Mouse (Mus musculus): ENCODE results near the gene Arid5a. TPM values are rescaled to one million over a fixed set of nuclear protein-coding genes. Genes with fewer than 3 reads are reported as not detected.

Arid5a gene
- polyA plus RNA-seq, 1 experiment from 2014 or later = 6.7 TPM

- H3K27ac ChIP-seq (replicated peaks) = no peak overlapping the region
- no peaks in the 10 kb centered on the region for H3K9me3 ChIP-seq
- H3K4me3 ChIP-seq = no peak overlapping the region
- H3K4me1 ChIP-seq (replicated peaks) = no peaks in the 10 kb centered on the region
- no peak overlapping the region for H3K9ac ChIP-seq
- H3K27me3 ChIP-seq = no peaks in the 10 kb centered on the region
- peaks cover 89% of the 10 kb centered on the region for H3K36me3 ChIP-seq
- ATAC-seq (ENCODE audit: low FRiP score, low read depth) = no peak
- 93% methylated on average over 4 of the region's 4 CpGs for WGBS
- no peak overlapping the region for H3K4me2 ChIP-seq
These were observed 44.8 kb downstream of the Arid5a start for GRCm38 (mm10) chr1:36352351-36352750.

DNA sequence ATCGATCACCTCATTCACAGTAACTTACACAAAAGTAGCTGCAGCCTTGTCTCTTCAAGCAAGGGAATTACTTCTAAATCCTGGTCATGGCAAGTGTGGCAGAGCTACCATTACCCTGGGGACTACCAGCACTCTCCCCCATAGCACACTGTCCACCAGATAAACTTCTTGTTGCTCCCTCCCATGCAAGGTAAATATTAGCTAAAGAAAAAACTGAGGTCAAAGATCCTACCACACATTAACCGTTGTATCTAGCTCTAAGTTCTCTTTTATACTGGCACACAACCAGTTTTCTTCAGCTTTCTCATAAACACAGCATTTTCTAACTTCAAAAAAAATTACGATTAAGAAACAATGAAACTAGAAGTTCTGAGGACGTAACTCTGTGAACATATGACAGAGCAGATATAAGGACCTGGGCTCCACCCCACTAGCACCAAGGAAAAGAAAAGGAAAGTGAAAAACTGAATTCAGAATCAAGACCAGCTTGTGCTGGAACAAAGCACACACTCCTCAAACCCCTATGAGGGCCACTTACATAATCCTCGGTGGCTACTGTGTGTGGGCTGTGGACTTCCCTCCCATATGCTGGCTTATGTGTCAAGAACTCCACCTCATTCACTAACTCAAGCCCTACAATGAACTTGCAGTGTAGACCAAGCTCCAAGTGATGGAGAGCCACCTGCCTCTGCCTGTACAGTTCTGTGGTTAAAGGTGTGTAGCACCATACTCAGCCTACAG, 49.6 kb downstream of the Arid5a start:
- no peak overlapping the region for H3K9ac ChIP-seq
- H3K27ac ChIP-seq (replicated peaks) = no peak overlapping the region
- no peak overlapping the region for H3K4me3 ChIP-seq
- ATAC-seq (ENCODE audit: low FRiP score, low read depth) = no peak
- no peaks in the 10 kb centered on the region for H3K9me3 ChIP-seq
- no peaks in the 10 kb centered on the region for H3K27me3 ChIP-seq
- peaks cover 56% of the 10 kb centered on the region for H3K36me3 ChIP-seq
- WGBS = 97% methylated on average over 5 of the region's 5 CpGs
- no peak overlapping the region for H3K4me2 ChIP-seq
- H3K4me1 ChIP-seq (replicated peaks) = no peaks in the 10 kb centered on the region

DNA sequence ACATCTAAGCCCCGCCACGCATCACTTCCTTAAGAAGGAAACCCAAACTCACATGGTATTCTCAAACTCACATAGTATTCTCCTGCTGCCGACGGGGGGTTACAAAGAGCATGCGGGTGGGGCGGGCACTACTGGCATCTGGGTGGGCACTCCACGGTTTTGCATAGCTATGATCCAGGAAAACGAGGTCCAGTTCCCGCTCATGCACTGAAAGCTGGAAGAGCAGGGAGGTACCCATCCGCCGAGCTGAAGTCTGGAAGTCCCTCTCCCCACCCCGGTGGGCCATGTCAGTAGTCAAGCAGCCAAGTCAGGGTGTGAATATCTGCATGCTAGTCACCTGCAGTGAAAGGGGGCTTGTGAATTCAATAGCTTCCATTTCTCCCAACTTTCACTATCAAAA, 60.2 kb downstream of the Arid5a start:
- peaks cover 14% of the 10 kb centered on the region for H3K36me3 ChIP-seq
- H3K27me3 ChIP-seq = no peaks in the 10 kb centered on the region
- H3K4me1 ChIP-seq (replicated peaks) = peaks cover 18% of the 10 kb centered on the region
- peak overlapping the region; percentile 70 for H3K4me2 ChIP-seq
- no peak; the same call in 1 of the 2 replicates for ATAC-seq (ENCODE audit: low FRiP score, low read depth)
- H3K9me3 ChIP-seq = no peaks in the 10 kb centered on the region
- H3K9ac ChIP-seq = peak overlapping the region; percentile 89; the same call in 1 of the 2 replicates
- H3K4me3 ChIP-seq = peak overlapping the region; percentile 95
- H3K27ac ChIP-seq (replicated peaks) = no peak overlapping the region
- 57% methylated on average over 12 of the region's 12 CpGs for WGBS

DNA sequence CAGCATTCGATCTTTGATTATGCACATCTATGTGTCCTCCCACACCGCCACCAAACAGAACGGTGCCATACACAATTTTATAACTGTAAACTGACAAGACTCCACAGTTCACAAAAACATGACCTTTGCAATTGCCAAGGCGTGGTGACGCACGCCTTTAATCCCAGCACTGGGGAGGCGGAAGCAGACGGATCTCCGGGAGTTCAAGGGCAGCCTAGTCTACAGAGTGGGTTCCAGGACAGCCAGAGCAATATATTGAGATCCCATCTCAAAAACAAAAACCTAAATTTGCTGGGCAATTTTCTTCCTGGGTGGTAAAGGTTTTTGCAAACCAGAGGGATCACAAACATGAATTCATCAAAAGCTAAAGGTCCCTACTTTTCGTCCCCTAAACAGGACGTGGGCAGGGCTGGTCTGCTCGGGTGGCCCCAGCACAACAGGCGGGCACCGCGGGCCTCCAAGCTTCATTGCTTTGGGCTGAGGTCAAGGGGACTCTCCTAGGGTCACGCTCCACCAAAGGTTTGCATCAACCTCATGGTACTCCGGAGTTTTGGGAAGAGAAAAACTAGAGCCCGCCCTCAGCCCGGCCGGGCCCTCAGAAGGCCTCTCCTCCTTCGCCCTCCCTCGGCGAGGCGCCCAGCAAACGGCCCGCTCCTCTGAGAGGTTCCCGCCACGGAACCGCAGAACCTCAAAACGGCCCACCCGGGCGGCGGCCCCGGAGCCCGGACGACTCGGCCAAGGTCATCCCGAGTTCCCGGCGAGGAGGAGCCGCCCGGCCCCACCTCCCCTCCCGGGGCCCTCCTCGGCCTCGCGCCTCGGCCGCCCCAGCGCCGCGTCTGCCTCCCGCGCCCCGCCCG, 60.8 kb downstream of the Arid5a start:
- Histone ChIP-seq H3K4me3 (peak overlapping the region; percentile 95), H3K36me3 (peaks cover 14% of the 10 kb centered on the region), H3K27ac (replicated peaks) (peak overlapping the region; percentile 77), H3K9ac (peak overlapping the region; percentile 89), H3K4me1 (replicated peaks) (peaks cover 18% of the 10 kb centered on the region), H3K27me3 (no peaks in the 10 kb centered on the region), H3K9me3 (no peaks in the 10 kb centered on the region), H3K4me2 (peak overlapping the region; percentile 70)
- peak; percentile 82 for ATAC-seq (ENCODE audit: low FRiP score, low read depth)
- WGBS = 5% methylated on average over 42 of the region's 55 CpGs

DNA sequence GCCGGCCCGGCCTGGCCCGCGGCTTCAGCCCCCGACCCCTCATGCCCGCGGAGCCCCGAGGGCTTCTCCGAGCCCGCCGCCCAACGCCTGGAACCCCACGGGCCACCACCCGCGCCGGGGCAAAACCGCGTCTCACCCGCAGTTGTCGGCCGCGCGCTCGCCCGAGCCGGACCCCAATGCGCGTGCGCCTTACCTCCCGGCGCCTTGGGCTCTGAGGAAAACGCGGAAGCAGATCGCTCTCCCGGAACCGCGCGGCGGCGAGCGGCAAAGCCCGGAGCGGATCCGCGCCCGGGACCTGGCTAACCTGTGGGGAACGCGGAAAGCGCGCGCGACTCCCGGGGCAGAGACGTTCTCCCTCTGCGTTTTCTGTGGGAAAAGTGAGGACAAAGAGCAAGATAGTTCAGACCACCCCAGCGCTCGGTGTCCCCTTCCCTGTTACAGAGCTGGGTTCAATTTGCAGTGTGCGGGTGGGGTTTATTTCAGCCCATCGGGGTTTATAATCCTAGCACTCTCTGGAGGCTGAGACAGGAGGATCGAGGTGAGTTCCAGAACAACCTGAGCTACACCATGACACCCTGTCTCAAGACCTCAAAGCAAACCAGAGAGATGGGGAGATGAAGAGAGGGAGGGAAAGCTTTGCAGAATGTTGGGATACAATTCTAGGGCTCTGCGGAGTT, 61.6 kb downstream of the Arid5a start, which contains the start of gene Kansl3:
Kansl3 (minus strand) TSS at position 213 of the 677 bp plus-strand sequence.
- Histone ChIP-seq H3K27me3 (no peaks in the 10 kb centered on the region), H3K27ac (replicated peaks) (peak within 1 kb of the TSS; percentile 77), H3K9me3 (no peaks in the 10 kb centered on the region), H3K36me3 (peaks cover 7% of the 10 kb centered on the region), H3K4me1 (replicated peaks) (peaks cover 18% of the 10 kb centered on the region), H3K4me3 (peak within 1 kb of the TSS; percentile 95), H3K4me2 (peak within 1 kb of the TSS; percentile 70), H3K9ac (peak within 1 kb of the TSS; percentile 89)
- WGBS = 4% methylated on average over 55 of the region's 61 CpGs
- ATAC-seq (ENCODE audit: low FRiP score, low read depth) = peak; percentile 84

DNA sequence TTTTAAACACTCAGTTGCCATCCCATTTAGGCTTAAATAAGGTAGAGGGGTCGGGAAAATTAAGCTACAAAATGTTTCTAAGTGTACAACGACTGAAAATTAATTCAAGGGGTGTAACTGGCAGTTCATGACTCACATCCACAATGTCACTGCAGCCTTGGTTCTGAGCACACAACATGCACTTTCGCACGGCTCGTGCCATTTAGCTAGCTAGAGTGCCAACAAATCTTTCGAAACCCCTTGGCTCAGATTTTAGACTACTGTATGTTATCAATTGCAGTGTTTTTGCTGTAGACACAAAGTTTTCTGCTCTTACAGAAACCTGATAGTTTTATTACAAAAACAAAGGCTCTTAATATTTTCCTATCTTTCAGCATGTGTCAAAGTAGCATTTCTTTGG, 63.4 kb downstream of the Arid5a start:
- Histone ChIP-seq H3K27me3 (no peaks in the 10 kb centered on the region), H3K4me2 (no peak overlapping the region), H3K4me3 (no peak overlapping the region), H3K4me1 (replicated peaks) (peaks cover 18% of the 10 kb centered on the region), H3K36me3 (no peaks in the 10 kb centered on the region), H3K27ac (replicated peaks) (no peak overlapping the region), H3K9me3 (no peaks in the 10 kb centered on the region), H3K9ac (no peak overlapping the region)
- ATAC-seq (ENCODE audit: low FRiP score, low read depth) = no peak
- 84% methylated on average over 6 of the region's 6 CpGs for WGBS

DNA sequence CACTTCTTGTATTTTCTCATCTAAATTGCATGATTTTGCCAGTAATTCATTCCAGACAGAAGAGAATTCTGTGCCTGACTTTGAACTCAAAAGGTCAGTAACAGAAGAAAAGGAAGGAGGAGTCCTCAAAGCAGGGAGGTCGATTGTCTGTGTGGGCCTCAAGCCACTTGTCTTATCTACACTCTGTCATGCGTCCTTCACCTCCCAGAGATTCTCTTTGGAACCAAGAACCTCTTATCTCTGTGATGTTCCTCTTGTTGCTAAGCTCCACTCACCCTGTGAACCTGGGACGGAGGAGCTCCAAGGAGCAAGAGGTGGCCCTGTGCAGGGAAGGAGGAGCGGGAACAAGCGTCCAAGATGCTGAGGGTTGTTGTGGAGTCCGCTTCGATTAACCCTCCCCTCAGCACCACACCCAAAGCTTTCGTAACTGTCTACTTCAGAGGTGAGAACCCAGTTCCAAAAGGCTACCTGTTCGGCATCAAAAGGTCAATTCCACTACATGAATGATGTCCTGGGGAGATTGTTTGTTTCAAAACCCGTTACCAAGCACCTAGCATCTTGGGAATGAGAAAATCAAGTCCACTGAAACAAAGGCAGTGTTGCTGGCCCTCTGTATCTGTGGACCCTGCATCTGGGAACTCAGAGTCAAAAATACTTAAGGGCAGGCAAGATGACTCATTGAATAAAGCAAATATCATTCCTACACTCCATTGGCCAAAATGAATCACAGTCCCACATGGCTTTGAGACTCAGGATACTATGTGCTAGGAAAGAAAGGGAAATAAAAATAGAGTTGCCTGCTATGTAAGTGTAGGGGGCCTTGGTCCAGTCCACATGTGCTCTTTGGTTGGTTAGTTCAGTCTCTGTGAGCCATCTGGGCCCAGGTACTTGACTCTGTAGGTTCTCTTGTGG, 64.7 kb downstream of the Arid5a start, which contains the start of gene Fer1l5:
Fer1l5 (plus strand) TSS at position 358 of the 912 bp plus-strand sequence.
- H3K4me2 ChIP-seq = no peak within 1 kb of the TSS
- H3K27me3 ChIP-seq = no peaks in the 10 kb centered on the region
- ATAC-seq (ENCODE audit: low FRiP score, low read depth) = no peak
- H3K36me3 ChIP-seq = no peaks in the 10 kb centered on the region
- peaks cover 11% of the 10 kb centered on the region for H3K4me1 ChIP-seq (replicated peaks)
- 81% methylated on average over 10 of the region's 10 CpGs for WGBS
- H3K9me3 ChIP-seq = no peaks in the 10 kb centered on the region
- H3K4me3 ChIP-seq = no peak within 1 kb of the TSS
- no peak within 1 kb of the TSS for H3K9ac ChIP-seq
- no peak within 1 kb of the TSS for H3K27ac ChIP-seq (replicated peaks)

Small RNA genes within 50 kb of the gene (microRNA-seq; reads per million reads assigned to microRNA genes)
- not detected for gene Mir6898

Other genes with a start within 250 kb of the Arid5a start
- gene Hs6st1, start 239.3 kb upstream of the Arid5a start, polyA plus RNA-seq (2015; fragmentation: Nextera tagmentation; extraction: Ambion mirVana) = 31.0 and 31.3 TPM in 2 replicates
- gene Uggt1, start 63.0 kb upstream of the Arid5a start, polyA plus RNA-seq (2015; fragmentation: Nextera tagmentation; extraction: Ambion mirVana) = 44.7 and 52.1 TPM in 2 replicates
- gene Neurl3, start 33.1 kb upstream of the Arid5a start, polyA plus RNA-seq (2015; fragmentation: Nextera tagmentation; extraction: Ambion mirVana) = 1.6 TPM in 2 replicates
- 37.9 and 38.9 TPM in 2 replicates for gene Kansl3, start 61.4 kb downstream of the Arid5a start, polyA plus RNA-seq (2015; fragmentation: Nextera tagmentation; extraction: Ambion mirVana)
- 2.4 and 2.6 TPM in 2 replicates for gene Fer1l5, start 64.6 kb downstream of the Arid5a start, polyA plus RNA-seq (2015; fragmentation: Nextera tagmentation; extraction: Ambion mirVana)
- gene Lman2l, start 137.5 kb downstream of the Arid5a start, polyA plus RNA-seq (2015; fragmentation: Nextera tagmentation; extraction: Ambion mirVana) = 66.7 and 68.2 TPM in 2 replicates
- 10.8 TPM in 2 replicates for gene Cnnm4, start 163.9 kb downstream of the Arid5a start, polyA plus RNA-seq (2015; fragmentation: Nextera tagmentation; extraction: Ambion mirVana)
- 6.0 and 6.5 TPM in 2 replicates for gene Cnnm3, start 204.1 kb downstream of the Arid5a start, polyA plus RNA-seq (2015; fragmentation: Nextera tagmentation; extraction: Ambion mirVana)
- 18.9 and 19.6 TPM in 2 replicates for gene Ankrd23, start 229.2 kb downstream of the Arid5a start, polyA plus RNA-seq (2015; fragmentation: Nextera tagmentation; extraction: Ambion mirVana)
- gene Gm42417, start 231.7 kb downstream of the Arid5a start, polyA plus RNA-seq (2015; fragmentation: Nextera tagmentation; extraction: Ambion mirVana) = 0.62 TPM in 1 of 2 replicates, not detected in the other
- gene Ankrd39, start 239.7 kb downstream of the Arid5a start, polyA plus RNA-seq (2015; fragmentation: Nextera tagmentation; extraction: Ambion mirVana) = 28.7 and 29.9 TPM in 2 replicates